Mouse (Mus musculus) heart, adult 2 months (tissue): ENCODE data around the gene Hdac9. TPM values are rescaled to one million over a fixed set of nuclear protein-coding genes. Genes with fewer than 3 reads are reported as not detected.

Experiments
- DNase-seq, 2 experiments: peaks; one replicate each; pipeline ENCODE4 v3.0.0; 2021
- H3K27ac ChIP-seq: fragments of 200-600 bp; 2 replicates; pipeline ENCODE4 v1.8.1; 2022
- H3K27me3 ChIP-seq: fragments of 200-500 bp; 2 replicates; pipeline ENCODE4 v1.6.1; 2012; ENCODE audit warnings: mild to moderate bottlenecking, low read length, inconsistent platforms, mixed read lengths; ENCODE audit not compliant: control insufficient read depth, insufficient read depth
- H3K36me3 ChIP-seq: fragments of 200-500 bp; 2 replicates; pipeline ENCODE4 v1.6.1; 2012; ENCODE audit warnings: low read length, inconsistent platforms; ENCODE audit not compliant: control insufficient read depth, insufficient read depth
- H3K4me1 ChIP-seq: fragments of 200-500 bp; 2 replicates; pipeline ENCODE4 v1.6.1; 2011; ENCODE audit warnings: low read length; ENCODE audit not compliant: control insufficient read depth, insufficient read depth
- H3K4me3 ChIP-seq: fragments of 200-600 bp; 2 replicates; pipeline ENCODE4 v1.8.1; 2022
- H3K79me2 ChIP-seq: fragments of 200-500 bp; replicated peaks from 2 replicates; pipeline ENCODE4 v1.6.1; 2012; ENCODE audit warnings: mild to moderate bottlenecking, inconsistent platforms, low read length, moderate library complexity, mixed read lengths; ENCODE audit not compliant: control insufficient read depth, insufficient read depth
- H3K9ac ChIP-seq: fragments of 200-500 bp; 2 replicates; pipeline ENCODE4 v1.6.1; 2012; ENCODE audit warnings: low read depth, mild to moderate bottlenecking, control low read depth, inconsistent platforms, low read length, mixed read lengths
- CTCF ChIP-seq: fragments of 200-600 bp; IDR thresholded peaks from 2 replicates; pipeline ENCODE4 v1.8.1; 2022; ENCODE audit warnings: antibody characterized with exemption, mild to moderate bottlenecking, moderate library complexity
- EP300 ChIP-seq: fragments of 200-500 bp; IDR thresholded peaks from 2 replicates; pipeline ENCODE4 v1.6.1; 2011; ENCODE audit warnings: low read depth, low read length, control low read depth; ENCODE audit not compliant: insufficient read depth
- POLR2A ChIP-seq: fragments of 200-500 bp; IDR thresholded peaks from 2 replicates; pipeline ENCODE4 v1.6.1; 2011; ENCODE audit warnings: mild to moderate bottlenecking, low read depth, low read length, control low read depth; ENCODE audit not compliant: insufficient read depth
- WGBS: fragments of 180-500 bp; shearing (Covaris S2); methylation state at CpG from one replicate; pipeline ENCODE4 v1.1.7; 2018; 5-methylcytosine and 5-hydroxymethylcytosine counted together
- intact Hi-C: fragments of 180-260 bp; cut with DNase I; formaldehyde crosslinking; loops from one replicate; pipeline ENCODE4 v1.15.1; 2025
- polyA plus RNA-seq: library from polyadenylated mRNA; depleted of rRNA; stranded (reverse); fragments of >200 nt; gene quantifications from 2 replicates; pipeline ENCODE4 v1.2.3, GENCODE M21; 2012
- total RNA-seq, 2 experiments: library from RNA; stranded (reverse); gene quantifications; 2 replicates each; pipeline ENCODE4 v1.2.3; 2021

Hdac9 gene
- total and polyA plus RNA-seq, 3 experiments = 10.8 to 19.9 (median 18.8) TPM

DNA sequence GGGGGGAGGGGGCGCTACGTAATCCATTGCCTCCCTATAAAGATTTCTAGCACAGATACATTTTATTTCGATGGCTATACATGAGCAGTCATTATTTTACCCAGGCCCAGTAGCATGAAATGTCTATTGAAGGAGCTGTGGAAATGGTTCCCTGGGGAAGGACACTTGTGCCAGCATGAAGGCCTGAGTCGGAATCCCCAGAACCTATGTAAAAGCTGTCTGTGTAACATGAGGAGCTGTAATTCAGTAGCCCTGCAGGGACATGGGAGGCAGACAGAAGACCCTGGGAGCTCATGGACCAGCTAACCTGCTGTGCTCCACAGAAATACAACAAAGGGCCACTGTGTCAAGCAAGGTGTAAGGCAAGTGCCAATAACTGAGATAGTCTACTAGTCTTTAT lies 75.7 kb downstream of the Hdac9 start:
- WGBS = 88% methylated on average over 4 of the region's 4 CpGs
- no peak for TF ChIP-seq POLR2A
- no peak for TF ChIP-seq EP300
- no peak for TF ChIP-seq CTCF
- no peaks in the 10 kb centered on the region for H3K4me1 ChIP-seq
- H3K27ac ChIP-seq = no peak overlapping the region
- intact Hi-C loops = no loop called here
- H3K79me2 ChIP-seq = no peaks in the 10 kb centered on the region
- H3K4me3 ChIP-seq = no peak overlapping the region
- no peak overlapping the region for H3K9ac ChIP-seq
- H3K36me3 ChIP-seq = no peaks in the 10 kb centered on the region
- DNase-seq = no peak
- H3K27me3 ChIP-seq = no peaks in the 10 kb centered on the region

DNA sequence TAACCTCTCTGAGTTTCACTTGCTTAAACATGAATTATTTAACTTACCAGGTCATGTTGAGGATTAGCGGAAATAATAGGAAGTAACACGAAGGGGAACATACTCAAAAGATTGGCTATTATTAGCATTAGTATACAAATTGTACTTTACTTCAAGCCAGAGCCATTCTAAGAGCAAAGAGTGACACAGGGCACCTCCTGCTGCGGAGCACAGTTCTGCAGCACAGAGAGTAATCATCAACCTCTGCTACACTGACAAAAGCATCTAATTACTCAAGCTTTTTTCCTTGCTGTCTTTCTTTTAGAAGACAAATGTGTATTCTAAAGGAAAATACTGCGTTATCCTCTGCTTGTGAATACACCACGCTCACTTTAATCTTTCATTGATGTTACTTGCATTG lies 79.6 kb downstream of the Hdac9 start:
- Histone ChIP-seq H3K27ac (no peak overlapping the region; the same call in 1 of the 2 replicates), H3K36me3 (no peaks in the 10 kb centered on the region), H3K9ac (no peak overlapping the region), H3K4me3 (no peak overlapping the region), H3K4me1 (peaks cover 5% of the 10 kb centered on the region), H3K27me3 (no peaks in the 10 kb centered on the region), H3K79me2 (no peaks in the 10 kb centered on the region)
- 72% methylated on average over 5 of the region's 5 CpGs for WGBS
- intact Hi-C loops = loop anchor here (5.0 kb wide), 1 partner anchor 70 kb away; no protein-coding TSS in a partner anchor
- DNase-seq = no peak
- TF ChIP-seq EP300 (no peak), CTCF (no peak), POLR2A (no peak)

DNA sequence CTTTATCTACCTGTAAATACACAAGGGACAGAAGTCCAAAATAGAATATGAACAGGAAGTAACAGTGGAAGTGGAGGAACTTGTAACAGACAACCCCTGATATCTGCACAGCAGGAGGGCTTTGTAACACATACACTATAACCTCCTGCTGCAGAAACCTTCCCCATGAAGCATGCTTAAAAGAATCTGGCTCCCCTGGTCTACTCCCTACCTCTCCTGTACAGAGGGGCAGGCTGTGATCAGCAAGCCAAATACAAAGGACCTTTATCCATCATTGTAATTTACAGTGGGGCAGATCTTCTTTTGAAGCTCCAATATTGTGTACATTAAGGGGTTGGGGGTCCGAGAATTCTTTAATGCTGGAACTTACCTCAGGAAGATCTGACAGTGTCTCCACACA lies 80.0 kb downstream of the Hdac9 start:
- H3K9ac ChIP-seq = no peak overlapping the region
- H3K4me3 ChIP-seq = no peak overlapping the region
- peaks cover 5% of the 10 kb centered on the region for H3K4me1 ChIP-seq
- H3K27ac ChIP-seq = no peak overlapping the region; the same call in 1 of the 2 replicates
- intact Hi-C loops = loop anchor here (5.0 kb wide), 1 partner anchor 70 kb away; no protein-coding TSS in a partner anchor
- no peaks in the 10 kb centered on the region for H3K79me2 ChIP-seq
- no peaks in the 10 kb centered on the region for H3K36me3 ChIP-seq
- no peak for DNase-seq
- WGBS = 83% methylated on average over 1 of the region's 1 CpGs
- no peaks in the 10 kb centered on the region for H3K27me3 ChIP-seq
- TF ChIP-seq POLR2A (no peak), CTCF (no peak), EP300 (no peak)

DNA sequence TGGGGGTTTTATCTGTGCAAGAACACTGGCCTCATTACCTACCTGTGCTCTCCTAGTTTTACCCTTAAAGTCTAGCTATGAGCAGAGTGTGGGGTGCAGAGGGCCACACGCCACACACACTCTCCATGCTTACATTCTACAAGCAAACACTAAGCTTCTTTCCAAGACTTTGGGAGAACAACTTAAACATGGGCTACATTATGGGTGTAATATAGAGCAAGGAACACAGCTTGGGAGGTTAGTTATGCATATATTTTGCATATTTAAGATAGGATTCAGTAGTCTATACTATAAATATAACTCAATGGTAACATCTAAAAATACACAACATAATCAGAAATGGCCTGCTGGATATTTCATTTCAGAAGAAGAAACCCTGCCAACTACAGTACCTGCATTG lies 80.8 kb downstream of the Hdac9 start:
- H3K4me1 ChIP-seq = peaks cover 5% of the 10 kb centered on the region
- intact Hi-C loops = loop anchor here (5.0 kb wide), 1 partner anchor 71 kb away; no protein-coding TSS in a partner anchor
- no peaks in the 10 kb centered on the region for H3K36me3 ChIP-seq
- no peak overlapping the region for H3K9ac ChIP-seq
- TF ChIP-seq POLR2A (no peak), EP300 (no peak)
- H3K79me2 ChIP-seq = no peaks in the 10 kb centered on the region
- H3K27ac ChIP-seq = no peak overlapping the region
- 95% methylated on average over 1 of the region's 1 CpGs for WGBS
- H3K27me3 ChIP-seq = no peaks in the 10 kb centered on the region
- DNase-seq = no peak
- H3K4me3 ChIP-seq = no peak overlapping the region

DNA sequence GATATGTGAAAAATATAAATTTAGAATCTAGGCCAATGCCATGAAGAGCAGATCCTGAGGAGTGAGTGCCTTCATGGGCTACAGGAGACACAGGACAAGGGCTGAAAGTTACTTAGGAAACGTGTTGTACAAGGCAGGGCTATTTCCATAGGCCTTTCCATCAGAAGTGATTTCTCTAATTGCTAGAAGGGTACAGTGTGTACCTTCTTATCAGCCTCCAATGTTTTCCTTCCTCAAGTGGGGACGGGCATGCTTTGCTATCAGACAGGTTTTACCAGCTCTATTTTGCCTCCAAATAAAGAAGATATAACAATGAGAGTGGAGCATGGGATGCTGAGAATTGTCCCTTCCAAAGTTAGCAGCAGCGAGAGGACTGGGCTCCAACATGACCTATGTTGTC lies 81.4 kb downstream of the Hdac9 start:
- Histone ChIP-seq H3K27ac (no peak overlapping the region), H3K27me3 (no peaks in the 10 kb centered on the region), H3K9ac (no peak overlapping the region), H3K4me3 (no peak overlapping the region), H3K4me1 (peaks cover 5% of the 10 kb centered on the region), H3K79me2 (no peaks in the 10 kb centered on the region), H3K36me3 (no peaks in the 10 kb centered on the region)
- WGBS = 56% methylated on average over 3 of the region's 3 CpGs
- intact Hi-C loops = loop anchor here (5.0 kb wide), 1 partner anchor 72 kb away; no protein-coding TSS in a partner anchor
- TF ChIP-seq POLR2A (no peak), EP300 (no peak), CTCF (no peak)
- no peak for DNase-seq

DNA sequence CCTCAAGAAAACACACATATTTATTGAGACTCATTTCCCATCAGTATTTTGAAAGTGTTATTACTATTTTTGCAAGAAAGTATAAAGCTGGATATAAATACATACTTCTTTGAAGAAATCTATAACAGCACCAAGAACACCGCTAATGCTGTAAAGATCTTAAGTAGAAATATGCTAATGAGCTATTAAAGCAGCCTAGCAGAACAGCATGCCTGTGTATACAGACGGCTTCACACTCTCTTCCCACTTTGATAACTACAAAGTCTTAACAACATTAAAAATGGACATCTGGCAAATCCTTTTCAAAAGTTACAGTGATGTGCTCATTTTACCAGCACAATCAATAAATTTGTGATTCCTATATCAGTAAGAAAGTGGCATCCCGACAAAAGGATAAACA lies 88.2 kb downstream of the Hdac9 start:
- no peaks in the 10 kb centered on the region for H3K79me2 ChIP-seq
- H3K36me3 ChIP-seq = 0 out of 2 replicates have a peak, but pooled peaks cover 2% of the 10 kb centered on the region
- intact Hi-C loops = loop anchor here (5.0 kb wide), 1 partner anchor 161 kb away; no protein-coding TSS in a partner anchor
- H3K27ac ChIP-seq = no peak overlapping the region
- no peaks in the 10 kb centered on the region for H3K27me3 ChIP-seq
- no peak for DNase-seq
- peaks cover 2% of the 10 kb centered on the region for H3K4me1 ChIP-seq
- TF ChIP-seq POLR2A = no peak
- TF ChIP-seq CTCF = no peak
- TF ChIP-seq EP300 = no peak
- no peak overlapping the region for H3K4me3 ChIP-seq
- H3K9ac ChIP-seq = no peak overlapping the region
- WGBS = 86% methylated on average over 3 of the region's 3 CpGs
